Mouse (Mus musculus): ENCODE measurements at regions not wholly inside any gene's neighbourhood (a gene's known extent, or its start where the extent isn't known, plus 50 kb on each side); places are given as distances from the start of the nearest gene placed in this dataset.

GRCm38 (mm10) chr3:66653961-66654360 is 327.2 kb upstream of the Rsrc1 start:
- TF ChIP-seq GATA1 (IDR thresholded peaks at IDR 0.05; ENCODE audit: low read length) (no peak), TAL1 (IDR thresholded peaks at IDR 0.05; ENCODE audit: low read length) (no peak)

Measured in erythroblast, embryonic 14.5 days (primary cell).